Mouse (Mus musculus): Measurements from ENCODE around the gene Mrgprb2.

Mrgprb2 gene

DNA sequence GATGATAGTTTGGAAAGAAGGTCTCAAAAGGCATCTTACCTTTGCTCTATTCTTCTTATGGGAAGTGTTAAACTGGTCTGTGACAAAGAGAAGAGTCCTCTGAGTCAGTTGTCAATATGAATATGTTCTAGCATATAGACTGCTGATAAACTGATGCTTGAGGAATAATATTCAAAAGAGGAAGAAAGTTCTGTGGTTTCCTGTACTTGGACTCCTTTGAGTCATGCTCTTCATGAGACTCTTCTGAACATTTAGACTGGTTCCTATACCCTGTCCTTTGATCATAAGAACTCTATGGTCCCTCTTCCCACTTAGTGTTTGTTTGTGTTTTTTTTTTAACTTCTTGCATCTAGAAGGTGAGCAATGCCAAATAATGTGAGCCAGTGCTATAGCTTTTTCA is at the start of gene Mrgprb2:
Gene Mrgprb2 (minus strand): TSS at position 101 of the 400 bp plus-strand sequence.
- no peak for DNase-seq (ENCODE audit: low spot score in 2 of 2)

Measured in natural killer cell, adult 2 months (primary cell).